Mouse (Mus musculus): Measurements from ENCODE around the gene Kat6b.
"Not testable (repeated sequence)": the region's sequence is repeated elsewhere in the genome, so short reads cannot be mapped to it uniquely, and the experiment has no call there.

Kat6b gene

DNA sequence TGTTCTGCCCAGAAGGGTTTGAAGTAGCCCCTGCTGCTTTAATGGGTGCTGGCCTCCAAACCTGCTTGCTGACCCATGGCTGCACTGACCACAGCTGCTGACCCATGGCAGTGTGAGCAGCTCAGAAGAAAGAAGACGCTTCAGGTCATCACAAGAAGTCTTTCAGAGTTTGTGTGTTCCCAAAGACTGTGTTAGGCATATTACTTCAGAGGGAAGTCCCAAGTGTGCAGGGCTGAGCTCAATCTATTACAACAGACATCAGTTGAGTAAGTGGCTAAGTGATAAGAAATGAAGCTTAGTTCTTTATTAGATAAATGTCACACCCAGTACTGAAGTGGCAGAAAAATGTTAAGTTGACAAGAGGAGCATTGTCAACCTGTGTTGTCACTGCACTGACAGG lies 119.4 kb downstream of the Kat6b start:
- DNase-seq = no peak

DNA sequence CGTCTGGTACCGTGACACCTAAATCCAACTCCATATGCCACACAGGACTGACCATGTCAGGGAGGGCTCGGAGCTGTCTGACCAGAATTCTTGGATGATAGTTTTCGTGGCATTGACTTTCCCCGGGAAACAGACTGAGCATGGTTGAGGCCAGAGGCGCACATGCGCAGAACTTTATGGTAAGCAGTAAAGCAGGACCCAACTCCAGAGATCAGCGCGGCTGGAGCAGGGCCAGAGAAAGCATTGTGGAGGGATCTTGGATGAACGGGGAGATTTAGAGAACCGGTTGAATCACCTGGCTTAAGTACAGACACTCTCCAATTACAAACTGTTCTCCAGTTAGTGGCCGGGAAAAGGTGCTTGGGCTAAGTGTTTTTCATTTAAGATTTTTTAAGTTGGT lies 120.9 kb downstream of the Kat6b start:
- DNase-seq = peak in 1 of 2 experiments; percentile 18

DNA sequence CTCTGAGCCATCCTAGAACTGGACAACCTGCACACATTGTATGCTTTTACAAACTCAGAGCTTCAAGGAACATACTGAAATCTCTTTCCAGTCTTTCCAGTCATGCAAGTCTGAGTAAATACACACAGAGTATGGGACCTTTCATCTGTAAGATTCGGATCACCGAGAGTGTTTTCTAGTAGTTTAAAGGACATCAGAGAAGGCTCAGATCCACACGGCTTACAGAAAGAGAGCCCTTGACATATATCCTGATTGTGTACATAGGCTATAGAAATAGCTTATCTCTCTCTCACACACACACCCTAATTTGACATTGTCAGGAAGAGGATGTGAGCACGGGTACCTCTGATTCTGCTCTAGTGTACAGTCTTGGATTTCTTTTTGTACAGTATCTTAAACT lies 121.7 kb downstream of the Kat6b start:
- no peak for DNase-seq

DNA sequence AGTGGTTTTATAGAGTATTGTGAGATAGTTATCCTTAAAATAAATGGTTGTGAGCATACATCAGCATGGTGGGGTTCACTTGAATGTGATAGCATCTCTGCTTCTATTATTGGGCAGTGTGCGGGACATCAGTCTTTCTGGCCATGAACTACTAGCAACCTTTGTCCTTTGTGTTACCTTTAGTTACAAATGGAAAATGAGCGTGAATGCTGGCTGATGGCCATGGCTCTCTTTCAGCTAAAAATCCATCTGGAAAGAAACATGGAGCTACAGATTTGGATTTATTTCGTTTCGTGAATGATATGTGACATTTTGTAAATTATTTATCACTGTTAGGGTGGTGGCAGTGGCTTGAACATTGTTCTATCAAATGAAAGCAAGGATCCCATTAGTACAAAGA lies 126.5 kb downstream of the Kat6b start:
- peak in 1 of 2 experiments; percentile 23 for DNase-seq

- no peak for DNase-seq
These were observed 127.7 kb downstream of the Kat6b start for GRCm38 (mm10) chr14:21608886-21609285.

- DNase-seq = peak; percentile 63 to 85
These were observed 129.0 kb downstream of the Kat6b start for GRCm38 (mm10) chr14:21610224-21610623.

DNA sequence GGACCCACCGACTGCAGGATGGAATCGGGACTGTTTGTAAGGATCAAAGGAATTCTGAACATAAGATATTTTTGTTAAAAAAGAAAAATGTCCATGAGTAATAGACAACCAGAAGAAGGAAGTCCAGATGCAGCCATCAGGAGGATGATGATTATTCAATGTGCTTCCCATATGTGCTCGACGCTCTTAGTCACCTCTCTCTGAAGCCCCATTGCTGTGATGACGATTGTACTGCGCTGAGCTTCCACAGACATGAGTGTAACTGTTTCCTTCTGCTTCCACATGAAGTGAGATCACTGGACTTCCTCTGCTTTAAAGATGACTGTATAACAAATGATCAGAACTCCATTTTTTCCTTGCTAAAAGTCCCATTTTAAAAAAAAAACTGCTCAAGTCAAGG lies 131.8 kb downstream of the Kat6b start:
- no peak for DNase-seq

DNA sequence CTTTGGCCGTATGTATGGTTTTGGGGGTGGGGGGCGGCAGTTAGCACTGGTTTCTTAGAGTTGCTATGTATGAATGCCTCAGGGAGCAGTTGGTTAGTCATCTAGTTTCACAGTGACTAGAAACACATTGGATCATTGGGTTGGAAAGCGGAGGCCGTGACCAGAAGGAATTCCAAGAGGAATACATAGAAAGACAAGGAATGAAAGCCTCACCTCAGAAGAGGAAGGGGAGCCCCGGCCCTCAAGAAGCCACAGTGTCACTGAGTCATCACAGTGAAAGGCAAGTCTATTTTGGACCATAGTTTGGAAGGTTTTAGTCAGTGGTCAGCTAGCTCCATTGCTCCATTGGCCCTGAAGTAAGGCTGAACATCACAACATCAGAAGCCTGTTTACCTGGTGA lies 132.9 kb downstream of the Kat6b start:
- DNase-seq = no peak

DNA sequence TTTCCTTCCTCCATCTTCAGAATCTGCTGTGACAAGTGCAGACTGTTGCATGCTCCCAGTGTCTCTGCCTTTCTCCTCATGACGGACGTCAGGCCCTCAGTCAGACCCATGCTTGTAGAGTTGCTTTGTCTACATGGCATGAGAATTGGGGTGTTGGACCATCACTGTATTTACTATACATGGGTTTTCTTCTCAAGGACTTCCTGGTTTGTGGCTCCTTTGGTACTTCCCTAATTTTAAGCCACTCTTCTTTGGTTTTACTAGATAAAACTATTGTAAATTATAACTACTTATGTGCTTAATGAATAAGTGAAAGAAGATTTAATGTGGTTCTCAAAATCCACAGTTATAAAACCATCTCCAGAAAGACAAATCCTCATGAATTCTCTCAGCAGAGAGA lies 134.6 kb downstream of the Kat6b start:
- no peak for DNase-seq

DNA sequence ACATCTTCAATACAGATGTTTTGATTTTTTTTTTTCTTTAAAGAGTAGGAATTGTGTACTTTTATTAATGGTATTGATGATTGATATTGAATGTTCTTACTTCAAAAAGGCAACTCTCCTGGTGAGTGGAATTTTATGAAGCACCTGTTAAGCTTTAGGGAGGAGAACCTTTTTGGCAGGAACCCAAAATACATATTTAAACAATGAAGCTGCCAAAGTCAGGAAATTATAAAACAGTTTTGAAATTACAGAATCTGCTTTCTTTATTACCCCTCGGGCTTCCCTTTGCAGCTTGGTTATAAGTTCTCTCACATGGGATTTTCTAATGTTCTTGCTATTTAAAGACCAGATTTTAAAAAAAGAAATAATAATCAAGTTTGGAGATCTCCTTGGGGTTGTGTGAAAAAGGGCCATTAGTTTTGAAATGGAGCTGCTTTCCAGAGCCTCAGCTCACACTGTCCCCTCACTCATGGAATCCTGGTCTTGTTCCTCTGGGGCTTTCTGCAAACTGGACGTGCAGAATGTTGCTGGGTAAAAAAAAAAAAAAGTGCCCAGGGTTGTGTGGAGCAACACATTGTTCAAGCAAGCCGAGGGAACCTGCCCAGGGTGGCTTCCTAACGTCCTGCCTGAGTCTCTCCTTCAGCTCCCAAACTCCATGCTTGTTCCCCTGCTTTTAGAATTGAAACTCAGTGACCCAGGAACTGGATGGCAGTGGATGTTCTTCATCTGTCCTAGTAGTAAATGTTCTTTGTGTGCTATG lies 136.2 kb downstream of the Kat6b start:
- no peak for DNase-seq

GRCm38 (mm10) chr14:21619951-21620350 lies 138.7 kb downstream of the Kat6b start:
- DNase-seq = no peak

GRCm38 (mm10) chr14:21625946-21626345 lies 144.7 kb downstream of the Kat6b start:
- DNase-seq = peak; percentile 20 to 34

- DNase-seq = no peak
These were observed 150.5 kb downstream of the Kat6b start for GRCm38 (mm10) chr14:21631665-21632200.

DNA sequence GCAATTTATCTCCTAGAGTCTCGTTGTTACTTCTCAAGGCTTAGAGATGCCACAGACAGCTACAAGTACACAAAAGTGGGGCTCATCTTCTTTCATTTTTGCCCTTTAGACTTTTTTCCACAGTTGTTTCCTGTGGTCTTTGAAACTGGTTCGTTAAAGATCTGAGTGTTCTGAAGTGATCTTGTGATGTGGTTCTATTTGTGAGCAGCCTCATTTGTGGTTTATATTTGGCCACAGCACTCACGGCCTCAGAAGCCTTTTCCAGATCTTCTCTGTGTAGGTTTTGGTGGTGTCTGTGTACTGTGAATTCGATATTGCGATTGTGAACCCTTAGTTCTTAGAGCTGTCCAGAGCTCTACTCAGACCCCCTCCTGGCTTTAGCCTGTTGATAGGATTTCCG lies 155.3 kb downstream of the Kat6b start:
- no peak for DNase-seq

GRCm38 (mm10) chr14:21640806-21641435 lies 159.7 kb downstream of the Kat6b start:
- no peak for DNase-seq

DNA sequence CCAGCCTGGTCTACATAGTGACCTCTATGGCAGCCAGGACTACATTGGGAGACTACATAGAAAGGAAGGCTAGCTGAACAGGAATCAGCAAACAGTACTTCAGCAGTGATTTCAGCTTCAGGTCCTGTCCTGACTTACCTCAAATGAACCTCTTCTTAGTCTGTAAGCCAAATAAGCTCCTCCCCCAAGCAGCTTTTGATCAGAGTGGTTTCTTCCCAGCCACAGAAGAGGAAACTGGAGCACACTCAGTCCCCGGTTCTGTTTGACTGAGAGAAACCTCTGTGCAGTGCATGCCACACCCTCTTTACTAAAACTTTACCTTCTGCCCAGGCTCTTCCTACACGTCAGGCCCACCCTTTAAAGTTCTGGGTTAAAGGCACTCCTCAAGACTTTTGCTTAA lies 172.6 kb downstream of the Kat6b start:
- DNase-seq = no peak

DNA sequence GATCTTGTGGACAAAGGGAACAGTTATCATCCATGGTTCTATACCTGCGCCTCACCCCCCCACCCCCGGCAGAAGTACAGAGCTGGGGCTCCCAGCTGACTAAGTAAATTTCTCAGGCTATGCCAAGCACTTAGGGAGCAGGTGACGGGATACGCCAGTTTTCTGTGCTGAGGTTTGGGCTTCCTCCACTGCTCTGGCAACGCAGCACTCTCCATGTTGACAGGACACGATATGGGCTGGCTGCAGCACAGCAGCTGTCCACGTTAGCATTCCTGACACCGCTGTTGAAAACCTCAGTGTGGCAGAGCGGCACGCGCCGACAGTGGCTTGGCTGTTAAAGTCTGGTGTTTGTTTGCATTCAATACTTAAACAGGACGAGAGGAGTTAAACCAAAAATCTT lies 177.9 kb downstream of the Kat6b start:
- DNase-seq = peak in 1 of 2 experiments; percentile 36

DNA sequence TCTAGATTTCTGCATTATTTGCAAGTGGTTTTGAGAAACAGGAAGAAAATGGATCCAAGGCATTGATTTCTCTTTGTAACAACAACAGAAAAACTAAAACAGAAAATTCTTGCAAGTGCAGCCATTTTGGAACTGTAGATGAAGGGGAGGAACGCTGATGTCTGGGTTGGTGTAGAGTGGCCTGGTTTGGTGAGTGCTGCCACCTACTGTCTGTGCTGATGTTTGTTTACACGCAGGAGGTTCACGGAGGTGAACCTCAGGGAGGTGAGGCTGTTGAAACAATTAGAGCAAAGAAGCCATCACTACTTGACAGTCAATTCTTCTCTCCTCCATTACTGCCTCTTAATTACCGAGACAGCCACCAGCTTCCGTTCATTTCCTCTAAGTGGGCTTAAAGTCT lies 178.4 kb downstream of the Kat6b start:
- DNase-seq = peak; percentile 85 to 88

DNA sequence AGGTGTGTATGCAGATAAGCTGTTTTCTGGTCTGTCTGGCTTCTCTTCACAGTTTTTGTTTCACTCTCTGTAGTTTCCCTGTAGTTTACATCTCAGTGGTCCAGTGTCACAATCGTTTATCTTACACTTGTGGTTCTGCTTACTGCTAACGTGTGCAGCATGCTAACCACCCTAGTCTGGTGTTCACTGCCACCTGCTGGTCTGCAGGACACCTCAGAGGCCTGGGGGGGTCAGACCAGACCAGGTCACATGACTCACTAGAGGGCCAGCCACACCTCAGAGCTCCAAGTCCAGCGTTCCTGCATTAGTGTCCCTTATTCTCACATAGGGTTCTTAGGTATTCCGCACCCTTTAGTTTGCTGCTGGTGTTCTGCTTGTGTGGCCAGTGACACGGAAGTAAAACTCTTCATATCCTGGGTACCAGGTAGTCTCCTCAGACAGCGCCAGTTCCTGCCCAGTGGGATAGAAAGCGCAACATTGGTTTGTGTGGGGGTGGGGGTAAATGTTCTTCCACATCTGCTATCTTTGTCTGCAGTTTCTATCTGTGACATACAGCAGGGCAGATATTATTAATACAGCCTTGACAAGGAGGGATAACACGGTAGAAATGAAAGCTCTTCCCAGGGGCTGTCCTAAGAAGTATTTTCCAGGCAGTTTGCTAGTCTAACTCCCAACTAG lies 181.4 kb downstream of the Kat6b start:
- DNase-seq = no peak

GRCm38 (mm10) chr14:21669218-21669617 lies 188.0 kb downstream of the Kat6b start:
- peak; percentile 62 for DNase-seq

DNA sequence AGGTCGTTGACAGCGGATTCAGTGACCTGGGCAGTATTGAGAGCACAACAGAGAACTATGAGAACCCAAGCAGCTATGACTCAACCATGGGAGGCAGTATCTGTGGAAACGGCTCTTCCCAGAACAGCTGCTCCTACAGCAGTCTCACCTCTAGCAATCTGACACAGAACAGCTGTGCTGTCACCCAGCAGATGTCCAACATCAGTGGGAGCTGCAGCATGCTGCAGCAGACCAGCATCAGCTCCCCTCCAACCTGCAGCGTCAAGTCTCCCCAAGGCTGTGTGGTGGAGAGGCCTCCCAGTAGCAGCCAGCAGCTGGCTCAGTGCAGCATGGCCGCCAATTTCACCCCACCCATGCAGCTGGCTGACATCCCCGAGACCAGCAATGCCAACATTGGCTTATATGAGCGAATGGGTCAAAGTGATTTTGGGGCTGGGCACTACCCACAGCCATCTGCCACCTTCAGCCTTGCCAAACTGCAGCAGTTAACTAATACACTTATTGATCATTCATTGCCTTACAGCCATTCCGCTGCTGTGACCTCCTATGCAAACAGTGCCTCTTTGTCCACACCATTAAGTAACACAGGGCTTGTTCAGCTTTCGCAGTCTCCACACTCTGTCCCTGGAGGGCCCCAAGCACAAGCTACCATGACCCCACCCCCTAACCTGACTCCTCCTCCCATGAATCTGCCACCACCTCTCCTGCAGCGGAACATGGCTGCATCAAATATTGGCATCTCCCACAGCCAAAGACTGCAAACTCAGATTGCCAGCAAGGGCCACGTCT lies 188.6 kb downstream of the Kat6b start:
- peak; percentile 73 to 75 for DNase-seq

GRCm38 (mm10) chr14:21670422-21671006 lies 189.3 kb downstream of the Kat6b start:
- not testable (repeated sequence) for DNase-seq

Data from cerebellum, postnatal 10 days (tissue).